ENCODE assay signal across 18 mouse cellular contexts in the genomic region with DNA sequence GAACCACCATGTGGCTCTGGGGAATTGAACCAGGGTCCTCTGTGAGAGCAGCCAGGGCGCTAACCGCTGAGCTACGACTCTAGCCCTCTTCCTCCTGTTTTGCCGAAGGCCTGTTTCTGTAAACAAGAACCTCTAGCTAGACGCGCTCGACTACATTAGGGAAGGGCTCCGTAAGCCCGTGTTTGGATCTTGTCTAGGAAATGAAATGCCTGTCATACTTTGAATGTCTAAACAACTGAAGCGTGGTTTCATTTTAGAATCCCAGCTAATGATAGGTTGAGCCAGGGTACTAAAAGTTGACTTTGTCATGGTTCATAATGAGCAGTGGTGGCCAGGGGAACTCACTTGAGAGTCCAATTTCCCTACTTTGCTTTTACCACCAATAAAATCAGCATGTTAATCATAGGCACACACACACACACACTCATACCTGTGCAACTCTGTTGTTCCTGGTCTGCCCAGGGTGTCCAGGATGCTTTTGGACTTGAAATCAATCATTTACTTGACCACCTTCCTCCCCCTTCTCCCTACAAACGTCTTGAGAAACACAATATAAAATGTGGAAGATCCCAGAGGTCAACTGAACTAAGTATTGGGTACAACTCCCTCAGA. TPM values are rescaled to one million over a fixed set of nuclear protein-coding genes. Genes with fewer than 3 reads are reported as not detected.
A peak's percentile ranks its signal among the peaks of the same experiment; 100 is the strongest.
DNase-seq lines count a peak whose midpoint lies in the region; ATAC-seq lines count a peak whose summit lies in the region.
"Had no signal": no experiment of that assay in that cellular context is flagged by ENCODE, and none has a peak within 500 bp of the region (broad histone marks: within the 10 kb centered on the region; RNA-seq: fewer than 3 reads in every experiment).

No protein-coding gene starts in this region.

- no peak overlapping the region for H3K27ac ChIP-seq in intestine, embryonic 14.5 days (ENCODE audit: low read depth)
- no peak overlapping the region for H3K27ac ChIP-seq in intestine, embryonic 16.5 days (ENCODE audit: low read length)
- H3K27ac ChIP-seq: embryonic facial prominence, embryonic 15.5 days; forebrain, embryonic 10.5 days; layer of hippocampus, adult 2 months; limb, embryonic 10.5 days; lung, embryonic 15.5 days; stomach, embryonic 15.5 days had no signal

- no peak for ATAC-seq in intestine, embryonic 14.5 days (replicated peaks; ENCODE audit: low FRiP score, low TSS enrichment, low read depth)
- no peak for ATAC-seq in intestine, embryonic 16.5 days
- ATAC-seq: hindbrain, embryonic 16.5 days had no signal

- H3K4me2 ChIP-seq in intestine, embryonic 14.5 days (ENCODE audit: low read length) = no peak overlapping the region
- no peak overlapping the region for H3K4me2 ChIP-seq in intestine, embryonic 16.5 days (ENCODE audit: low read depth, low read length)
- H3K4me2 ChIP-seq: embryonic facial prominence, embryonic 15.5 days; liver, embryonic 11.5 days; lung, embryonic 15.5 days; stomach, embryonic 15.5 days had no signal

- no peaks in the 10 kb centered on the region for H3K36me3 ChIP-seq in intestine, embryonic 14.5 days (ENCODE audit: control insufficient read depth, insufficient read depth, low read length)
- no peaks in the 10 kb centered on the region for H3K36me3 ChIP-seq in intestine, embryonic 16.5 days (ENCODE audit: control insufficient read depth, insufficient read depth, low read length)
- H3K36me3 ChIP-seq: embryonic facial prominence, embryonic 15.5 days; forebrain, embryonic 10.5 days; limb, embryonic 10.5 days; lung, embryonic 15.5 days; stomach, embryonic 15.5 days had no signal

- no peaks in the 10 kb centered on the region for H3K9me3 ChIP-seq in intestine, embryonic 14.5 days (ENCODE audit: control insufficient read depth, low read length)
- no peaks in the 10 kb centered on the region for H3K9me3 ChIP-seq in intestine, embryonic 16.5 days (ENCODE audit: control insufficient read depth, low read length)
- H3K9me3 ChIP-seq: embryonic facial prominence, embryonic 15.5 days; forebrain, embryonic 10.5 days; limb, embryonic 10.5 days; lung, embryonic 15.5 days; stomach, embryonic 15.5 days had no signal

- H3K4me3 ChIP-seq in intestine, embryonic 14.5 days (ENCODE audit: low read depth, low read length) = no peak overlapping the region
- no peak overlapping the region for H3K4me3 ChIP-seq in intestine, embryonic 16.5 days (ENCODE audit: low read length)
- H3K4me3 ChIP-seq: embryonic facial prominence, embryonic 15.5 days; forebrain, embryonic 10.5 days; layer of hippocampus, adult 2 months; limb, embryonic 10.5 days; lung, embryonic 15.5 days; stomach, embryonic 15.5 days had no signal

- H3K4me1 ChIP-seq in intestine, embryonic 14.5 days (replicated peaks; ENCODE audit: control insufficient read depth, insufficient read depth, low read length) = 0 out of 2 replicates have a peak, but pooled peaks cover 4% of the 10 kb centered on the region
- 0 out of 2 replicates have a peak, but pooled peaks cover 2% of the 10 kb centered on the region for H3K4me1 ChIP-seq in intestine, embryonic 16.5 days (ENCODE audit: control insufficient read depth, insufficient read depth, low read length)
- H3K4me1 ChIP-seq: embryonic facial prominence, embryonic 15.5 days; forebrain, embryonic 10.5 days; limb, embryonic 10.5 days; lung, embryonic 15.5 days; stomach, embryonic 15.5 days had no signal

- no peaks in the 10 kb centered on the region for H3K27me3 ChIP-seq in intestine, embryonic 14.5 days (replicated peaks; ENCODE audit: control insufficient read depth, insufficient read depth, low read length)
- H3K27me3 ChIP-seq in intestine, embryonic 16.5 days (replicated peaks; ENCODE audit: control insufficient read depth, insufficient read depth, low read length) = no peaks in the 10 kb centered on the region
- H3K27me3 ChIP-seq: embryonic facial prominence, embryonic 15.5 days; lung, embryonic 15.5 days; stomach, embryonic 15.5 days had no signal

- no peak overlapping the region for H3K9ac ChIP-seq in intestine, embryonic 14.5 days (ENCODE audit: low read length)
- no peak overlapping the region for H3K9ac ChIP-seq in intestine, embryonic 16.5 days (ENCODE audit: low read depth, low read length)
- H3K9ac ChIP-seq: embryonic facial prominence, embryonic 15.5 days; lung, embryonic 15.5 days; stomach, embryonic 15.5 days had no signal

- peak; percentile 50 for DNase-seq in intestine, embryonic 14.5 days (ENCODE audit: low spot score)
- DNase-seq in kidney, adult 11 months = peak; percentile 75
- peak; percentile 76 for DNase-seq in kidney, adult 9 months
- peak; percentile 56 to 75 for DNase-seq in kidney, postnatal 36 days
- no peak for DNase-seq in frontal cortex, postnatal 10 days (ENCODE audit: low spot score in 2 of 2)
- DNase-seq in right cerebral cortex, postnatal 14 days = no peak
- DNase-seq: adrenal gland, adult 2 months; cerebellum, adult 9-11 months; right cerebral cortex, adult 18-20 months had no signal

- WGBS in intestine, embryonic 14.5 days = 62% methylated on average over 11 of the region's 11 CpGs
- WGBS in intestine, embryonic 16.5 days = 67% methylated on average over 11 of the region's 11 CpGs

RNA-seq across cellular contexts. Expression of a gene that starts 31.0 kb away (rescaled TPM):
- polyA plus RNA-seq in intestine, embryonic 14.5 days (2014; fragmentation: Nextera tagmentation; extraction: Ambion mirVana) = 15.8 and 18.9 TPM in 2 replicates
- polyA plus RNA-seq in intestine, embryonic 16.5 days (2015; fragmentation: Nextera tagmentation; extraction: Ambion mirVana) = 17.9 and 22.0 TPM in 2 replicates

Comparison
In these comparisons a context has a peak if more than half of its experiments do, and no peak if none do; other contexts are left out.
1. DNase-seq: peak in intestine, embryonic 14.5 days (single experiment), kidney, adult 11 months (single experiment), kidney, adult 9 months (single experiment) and kidney, postnatal 36 days (2 of 2); none in frontal cortex, postnatal 10 days (0 of 2) and right cerebral cortex, postnatal 14 days (single experiment).